Mouse (Mus musculus): ENCODE results near the gene Sufu. TPM values are rescaled to one million over a fixed set of nuclear protein-coding genes. Genes with fewer than 3 reads are reported as not detected.

The Sufu gene
- total and polyA plus RNA-seq, 3 experiments: 11.4 to 42.5 TPM; not detected in 1

DNA sequence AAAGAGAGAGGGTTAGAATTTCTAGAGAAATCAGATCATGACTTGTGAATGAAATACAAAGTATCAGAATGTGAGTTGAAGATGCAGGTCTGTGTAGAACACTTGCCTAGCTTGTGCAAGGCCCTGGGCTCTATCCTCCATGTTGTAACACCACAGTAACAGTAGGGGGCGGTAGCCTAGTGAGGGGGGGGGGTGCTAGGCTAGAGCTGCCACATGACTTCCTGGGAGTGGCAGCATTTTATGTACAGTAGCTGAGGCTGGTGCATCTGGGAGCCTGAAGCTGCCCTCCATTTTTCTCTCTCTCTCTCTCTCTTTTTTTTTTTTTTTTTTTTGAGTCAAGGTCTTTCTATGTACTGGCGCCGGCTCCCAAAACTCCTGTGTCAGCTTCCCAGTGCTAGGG is 114.1 kb downstream of the Sufu start:
- Histone ChIP-seq H3K9ac (ENCODE audit: control insufficient read depth, low read depth, low read length, poor library complexity, severe bottlenecking) (peak overlapping the region; percentile 3; the same call in 1 of the 2 replicates), H3K27me3 (ENCODE audit: control insufficient read depth in 1 of 2, insufficient read depth in 2 of 2, low read length in 2 of 2) (no peaks in the 10 kb centered on the region), H3K36me3 (ENCODE audit: control insufficient read depth in 1 of 2, insufficient read depth in 2 of 2, low read length in 2 of 2) (peaks cover 16 to 29% of the 10 kb centered on the region in 2 experiments), H3K79me2 (ENCODE audit: control insufficient read depth, insufficient read depth, low read length, poor library complexity) (peaks cover 57% of the 10 kb centered on the region), H3K27ac (ENCODE audit: control insufficient read depth, low read depth, low read length) (0 out of 2 replicates have a peak overlapping the region, but pooled peaks have one; percentile 7), H3K4me1 (ENCODE audit: control insufficient read depth in 1 of 2, insufficient read depth in 2 of 2, low read length in 2 of 2) (peaks cover 17 to 39% of the 10 kb centered on the region in 2 experiments), H3K9me3 (replicated peaks; ENCODE audit: insufficient read depth, low read length) (no peaks in the 10 kb centered on the region), H3K4me3 (ENCODE audit: control insufficient read depth in 1 of 2, insufficient read depth in 1 of 2, low read depth in 2 of 2, low read length in 2 of 2) (no peak overlapping the region)
- DNase-seq (ENCODE audit: low read depth, low spot score): peak; percentile 80
- TF ChIP-seq USF2 (IDR thresholded peaks at IDR 0.05; ENCODE audit: borderline replicate concordance in 1 of 2, insufficient read depth in 1 of 2, low read depth in 1 of 2, low read length in 2 of 2) (no peak), HCFC1 (IDR thresholded peaks at IDR 0.05; ENCODE audit: low read depth, low read length) (peak; percentile 43; the same call in 1 of the 2 replicates), USF1 (IDR thresholded peaks at IDR 0.05; ENCODE audit: low read depth, low read length) (peak; percentile 85), POLR2AphosphoS5 (IDR thresholded peaks at IDR 0.05; ENCODE audit: borderline replicate concordance, low read depth, low read length) (no peak), ELF1 (IDR thresholded peaks at IDR 0.05; ENCODE audit: low read depth, low read length) (peak; percentile 59; the same call in 1 of the 2 replicates), NELFE (IDR thresholded peaks at IDR 0.05; ENCODE audit: low read depth, low read length) (0 out of 2 replicates have a peak, but pooled peaks have one; percentile 17), CHD2 (IDR thresholded peaks at IDR 0.05; ENCODE audit: low read length) (no peak), MXI1 (IDR thresholded peaks at IDR 0.05; ENCODE audit: low read depth, low read length) (peak; percentile 70), TBP (IDR thresholded peaks at IDR 0.05; ENCODE audit: low read depth, low read length) (no peak), TAL1 (IDR thresholded peaks at IDR 0.05; ENCODE audit: low read length) (no peak), SMC3 (IDR thresholded peaks at IDR 0.05; ENCODE audit: low read depth, low read length) (peak; percentile 43), ZC3H11A (IDR thresholded peaks at IDR 0.05; ENCODE audit: low read depth, low read length) (peak; percentile 22; the same call in 1 of the 2 replicates), MYC (IDR thresholded peaks at IDR 0.05; ENCODE audit: low read depth, low read length) (peak; percentile 50; the same call in 1 of the 2 replicates), MAX (IDR thresholded peaks at IDR 0.05; ENCODE audit: low read length) (peak; percentile 42; the same call in 1 of the 2 replicates), RAD21 (IDR thresholded peaks at IDR 0.05; ENCODE audit: low read depth, low read length) (peak; percentile 2; the same call in 1 of the 2 replicates), MAZ (IDR thresholded peaks at IDR 0.05; ENCODE audit: low read depth, low read length) (peak; percentile 99), POLR2A (IDR thresholded peaks at IDR 0.05; ENCODE audit: control insufficient read depth in 1 of 2, insufficient read depth in 1 of 2, low read depth in 1 of 2, low read length in 2 of 2, poor library complexity in 1 of 2) (no peak), TCF12 (IDR thresholded peaks at IDR 0.05; ENCODE audit: low read depth, low read length) (no peak), KAT2A (conservative IDR thresholded peaks at IDR 0.05; ENCODE audit: low read depth, low read length) (no peak), SIN3A (IDR thresholded peaks at IDR 0.05; ENCODE audit: low read length) (peak; percentile 75; the same call in 1 of the 2 replicates), MEF2A (IDR thresholded peaks at IDR 0.05; ENCODE audit: extremely low read depth, insufficient replicate concordance, low read depth, low read length, poor library complexity, severe bottlenecking) (no peak), CTCF (IDR thresholded peaks at IDR 0.05 in 2 of 3, conservative IDR thresholded peaks at IDR 0.05 in 1 of 3; ENCODE audit: control insufficient read depth in 1 of 3, insufficient read depth in 1 of 3, low read depth in 2 of 3, low read length in 3 of 3, poor library complexity in 1 of 3, severe bottlenecking in 1 of 3) (peak; percentile 73 to 79 (median 79)), GATA1 (IDR thresholded peaks at IDR 0.05; ENCODE audit: low read depth, low read length) (no peak), RCOR1 (IDR thresholded peaks at IDR 0.05; ENCODE audit: low read depth, low read length) (no peak), MAFK (IDR thresholded peaks at IDR 0.05; ENCODE audit: borderline replicate concordance, low read depth, low read length) (no peak), EP300 (IDR thresholded peaks at IDR 0.05; ENCODE audit: low read depth in 1 of 2, low read length in 2 of 2) (peak in 1 of 2 experiments; percentile 34; a peak in 2 of 4 replicates), MYB (IDR thresholded peaks at IDR 0.05; ENCODE audit: low read depth, low read length) (no peak), UBTF (IDR thresholded peaks at IDR 0.05; ENCODE audit: borderline replicate concordance, insufficient read depth, low read depth, low read length) (no peak), CHD1 (IDR thresholded peaks at IDR 0.05; ENCODE audit: low read depth, low read length) (no peak), ZMIZ1 (IDR thresholded peaks at IDR 0.05; ENCODE audit: low read depth, low read length) (no peak), E2F4 (IDR thresholded peaks at IDR 0.05; ENCODE audit: borderline replicate concordance, low read depth, low read length) (no peak), JUND (IDR thresholded peaks at IDR 0.05; ENCODE audit: low read depth, low read length) (no peak), ETS1 (IDR thresholded peaks at IDR 0.05; ENCODE audit: low read depth, low read length) (0 out of 2 replicates have a peak, but pooled peaks have one; percentile 8), NRF1 (IDR thresholded peaks at IDR 0.05; ENCODE audit: insufficient read depth, low read depth, low read length, poor library complexity, severe bottlenecking) (no peak), GABPA (IDR thresholded peaks at IDR 0.05; ENCODE audit: low read depth, low read length) (no peak), BHLHE40 (IDR thresholded peaks at IDR 0.05; ENCODE audit: borderline replicate concordance, low read depth, low read length) (0 out of 2 replicates have a peak, but pooled peaks have one; percentile 35), ZKSCAN1 (IDR thresholded peaks at IDR 0.05; ENCODE audit: low read depth, low read length) (no peak)
